Mouse (Mus musculus): ENCODE results near the gene Epb41l4b. TPM values are rescaled to one million over a fixed set of nuclear protein-coding genes. Genes with fewer than 3 reads are reported as not detected.

The Epb41l4b gene
- polyA plus RNA-seq, 1 experiment from 2014 or later = 3.4 TPM

GRCm38 (mm10) chr4:57109543-57109942 lies 33.7 kb downstream of the Epb41l4b start:
- Histone ChIP-seq H3K4me2 (ENCODE audit: low read length) (no peak overlapping the region), H3K4me1 (ENCODE audit: control insufficient read depth, insufficient read depth, low read depth, low read length) (peaks cover 2% of the 10 kb centered on the region; the same call in 1 of the 2 replicates), H3K27ac (ENCODE audit: low read depth, low read length) (no peak overlapping the region), H3K27me3 (replicated peaks; ENCODE audit: control insufficient read depth, insufficient read depth, low read length) (no peaks in the 10 kb centered on the region), H3K4me3 (ENCODE audit: low read length) (no peak overlapping the region), H3K36me3 (ENCODE audit: control insufficient read depth, insufficient read depth, low read length) (no peaks in the 10 kb centered on the region), H3K9me3 (ENCODE audit: control insufficient read depth, low read length) (no peaks in the 10 kb centered on the region), H3K9ac (ENCODE audit: low read depth, low read length) (no peak overlapping the region)
- WGBS = 79% methylated on average over 4 of the region's 4 CpGs
- no peak for ATAC-seq

GRCm38 (mm10) chr4:57105339-57105738 lies 37.9 kb downstream of the Epb41l4b start:
- no peak overlapping the region for H3K4me3 ChIP-seq (ENCODE audit: low read length)
- H3K9ac ChIP-seq (ENCODE audit: low read depth, low read length) = no peak overlapping the region
- H3K9me3 ChIP-seq (ENCODE audit: control insufficient read depth, low read length) = no peaks in the 10 kb centered on the region
- H3K36me3 ChIP-seq (ENCODE audit: control insufficient read depth, insufficient read depth, low read length) = no peaks in the 10 kb centered on the region
- 0 out of 2 replicates have a peak, but pooled peaks have one; percentile 18 for ATAC-seq
- H3K4me2 ChIP-seq (ENCODE audit: low read length) = no peak overlapping the region
- no peaks in the 10 kb centered on the region for H3K27me3 ChIP-seq (replicated peaks; ENCODE audit: control insufficient read depth, insufficient read depth, low read length)
- 63% methylated on average over 6 of the region's 6 CpGs for WGBS
- H3K4me1 ChIP-seq (ENCODE audit: control insufficient read depth, insufficient read depth, low read depth, low read length) = peaks cover 2% of the 10 kb centered on the region; the same call in 1 of the 2 replicates
- H3K27ac ChIP-seq (ENCODE audit: low read depth, low read length) = no peak overlapping the region

DNA sequence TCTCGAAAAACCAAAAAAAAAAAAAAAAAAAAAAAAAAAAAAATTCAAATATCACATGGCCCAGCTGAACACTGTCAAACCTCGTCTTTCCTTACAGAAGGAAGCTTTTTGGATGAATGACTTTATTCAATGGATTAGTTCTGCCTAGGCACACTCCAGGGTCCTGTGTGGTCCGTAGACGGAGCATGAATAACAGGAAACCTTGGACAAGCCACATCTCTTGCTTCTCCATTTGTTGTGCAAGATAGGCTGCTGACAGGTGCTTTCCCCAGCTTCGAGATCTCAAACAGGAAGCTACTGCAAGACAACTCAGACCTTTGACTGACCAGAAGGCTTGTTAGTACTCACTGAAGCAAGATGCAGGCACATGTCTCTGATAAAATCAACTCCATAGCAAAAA lies 39.4 kb downstream of the Epb41l4b start:
- no peak overlapping the region for H3K27ac ChIP-seq (ENCODE audit: low read depth, low read length)
- no peak overlapping the region for H3K4me2 ChIP-seq (ENCODE audit: low read length)
- no peaks in the 10 kb centered on the region for H3K27me3 ChIP-seq (replicated peaks; ENCODE audit: control insufficient read depth, insufficient read depth, low read length)
- no peak for ATAC-seq
- H3K9me3 ChIP-seq (ENCODE audit: control insufficient read depth, low read length) = no peaks in the 10 kb centered on the region
- H3K9ac ChIP-seq (ENCODE audit: low read depth, low read length) = no peak overlapping the region
- no peaks in the 10 kb centered on the region for H3K36me3 ChIP-seq (ENCODE audit: control insufficient read depth, insufficient read depth, low read length)
- 15% methylated on average over 4 of the region's 5 CpGs for WGBS
- no peaks in the 10 kb centered on the region for H3K4me1 ChIP-seq (ENCODE audit: control insufficient read depth, insufficient read depth, low read depth, low read length)
- no peak overlapping the region for H3K4me3 ChIP-seq (ENCODE audit: low read length)

DNA sequence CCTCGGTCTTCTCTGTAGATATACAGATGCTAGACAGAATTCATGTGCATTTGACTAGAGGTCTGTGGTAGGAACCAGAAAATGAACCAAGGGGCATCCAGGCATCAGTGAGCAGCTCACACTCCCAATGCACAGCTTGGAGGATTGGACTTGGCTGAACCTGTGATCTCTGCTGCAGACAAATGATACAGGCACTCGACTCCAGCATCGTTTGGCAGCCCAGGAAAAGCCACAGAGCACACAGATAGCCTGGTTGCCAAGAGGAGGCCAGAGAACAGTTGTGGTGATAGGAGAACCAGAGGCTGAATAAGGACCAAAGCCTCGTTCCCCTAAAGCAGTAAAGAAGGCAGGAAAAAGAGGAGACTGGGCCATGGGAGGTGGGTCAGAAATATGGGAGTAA lies 42.1 kb downstream of the Epb41l4b start:
- Histone ChIP-seq H3K4me1 (ENCODE audit: control insufficient read depth, insufficient read depth, low read depth, low read length) (peaks cover under 1% of the 10 kb centered on the region; the same call in 1 of the 2 replicates), H3K36me3 (ENCODE audit: control insufficient read depth, insufficient read depth, low read length) (no peaks in the 10 kb centered on the region), H3K9me3 (ENCODE audit: control insufficient read depth, low read length) (no peaks in the 10 kb centered on the region), H3K27me3 (replicated peaks; ENCODE audit: control insufficient read depth, insufficient read depth, low read length) (no peaks in the 10 kb centered on the region), H3K4me3 (ENCODE audit: low read length) (no peak overlapping the region), H3K27ac (ENCODE audit: low read depth, low read length) (no peak overlapping the region), H3K9ac (ENCODE audit: low read depth, low read length) (no peak overlapping the region), H3K4me2 (ENCODE audit: low read length) (no peak overlapping the region)
- WGBS = 81% methylated on average over 4 of the region's 4 CpGs
- ATAC-seq = no peak

DNA sequence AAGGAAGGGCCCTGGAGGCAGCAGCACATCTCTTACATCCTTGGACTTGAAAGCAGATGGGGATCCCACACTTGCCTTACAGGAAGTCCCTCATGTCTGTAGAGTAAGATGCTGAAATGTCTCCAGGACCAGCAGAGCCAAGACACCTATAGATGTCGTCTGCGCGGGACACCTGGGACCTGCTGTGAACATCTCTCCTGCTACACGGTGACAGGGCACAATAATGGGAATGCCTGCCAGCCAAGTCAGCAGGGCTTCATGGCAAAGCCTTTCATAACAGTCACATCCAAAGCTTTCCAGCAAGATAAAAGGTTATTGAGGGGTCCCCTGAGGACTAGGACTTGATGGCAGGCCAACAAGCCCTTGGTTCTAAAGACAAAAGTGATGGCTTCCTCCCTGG lies 45.8 kb downstream of the Epb41l4b start:
- H3K4me1 ChIP-seq (ENCODE audit: control insufficient read depth, insufficient read depth, low read depth, low read length) = peaks cover 9% of the 10 kb centered on the region
- no peaks in the 10 kb centered on the region; the same call in 1 of the 2 replicates for H3K36me3 ChIP-seq (ENCODE audit: control insufficient read depth, insufficient read depth, low read length)
- H3K4me2 ChIP-seq (ENCODE audit: low read length) = no peak overlapping the region
- no peak overlapping the region for H3K4me3 ChIP-seq (ENCODE audit: low read length)
- H3K27me3 ChIP-seq (replicated peaks; ENCODE audit: control insufficient read depth, insufficient read depth, low read length) = no peaks in the 10 kb centered on the region
- H3K27ac ChIP-seq (ENCODE audit: low read depth, low read length) = no peak overlapping the region
- WGBS = 87% methylated on average over 4 of the region's 4 CpGs
- H3K9me3 ChIP-seq (ENCODE audit: control insufficient read depth, low read length) = no peaks in the 10 kb centered on the region
- ATAC-seq = no peak
- no peak overlapping the region for H3K9ac ChIP-seq (ENCODE audit: low read depth, low read length)

- no peak overlapping the region for H3K4me2 ChIP-seq (ENCODE audit: low read length)
- ATAC-seq = peak; percentile 53
- peak overlapping the region; percentile 55 for H3K27ac ChIP-seq (ENCODE audit: low read depth, low read length)
- no peak overlapping the region for H3K4me3 ChIP-seq (ENCODE audit: low read length)
- no peaks in the 10 kb centered on the region for H3K9me3 ChIP-seq (ENCODE audit: control insufficient read depth, low read length)
- peaks cover 18% of the 10 kb centered on the region for H3K4me1 ChIP-seq (ENCODE audit: control insufficient read depth, insufficient read depth, low read depth, low read length)
- no peaks in the 10 kb centered on the region for H3K27me3 ChIP-seq (replicated peaks; ENCODE audit: control insufficient read depth, insufficient read depth, low read length)
- no peaks in the 10 kb centered on the region; the same call in 1 of the 2 replicates for H3K36me3 ChIP-seq (ENCODE audit: control insufficient read depth, insufficient read depth, low read length)
- H3K9ac ChIP-seq (ENCODE audit: low read depth, low read length) = no peak overlapping the region
Measured at GRCm38 (mm10) chr4:57095569-57095968, 47.7 kb downstream of the Epb41l4b start.

DNA sequence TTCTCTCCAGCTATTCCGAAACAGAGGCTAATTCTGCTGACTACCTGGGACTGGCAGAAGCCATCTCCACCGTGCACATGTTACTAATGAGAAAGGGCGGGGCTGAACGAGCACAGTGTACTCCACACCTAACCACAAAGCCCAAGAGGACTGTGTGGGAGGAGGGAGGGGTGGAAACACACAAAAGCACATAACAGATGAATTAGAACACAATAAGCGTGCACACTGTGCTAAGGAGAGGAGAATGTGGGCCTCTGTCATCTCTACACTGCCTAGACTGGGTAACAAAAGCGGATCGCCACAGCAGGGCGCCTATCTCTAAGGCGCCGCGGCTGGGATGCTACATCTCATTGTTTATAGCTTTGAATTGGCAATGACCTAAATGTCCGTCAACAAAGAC lies 51.9 kb downstream of the Epb41l4b start:
- Histone ChIP-seq H3K27me3 (replicated peaks; ENCODE audit: control insufficient read depth, insufficient read depth, low read length) (no peaks in the 10 kb centered on the region), H3K36me3 (ENCODE audit: control insufficient read depth, insufficient read depth, low read length) (no peaks in the 10 kb centered on the region; the same call in 1 of the 2 replicates), H3K9me3 (ENCODE audit: control insufficient read depth, low read length) (no peaks in the 10 kb centered on the region), H3K4me3 (ENCODE audit: low read length) (no peak overlapping the region), H3K27ac (ENCODE audit: low read depth, low read length) (peak overlapping the region; percentile 72), H3K4me2 (ENCODE audit: low read length) (peak overlapping the region; percentile 33; the same call in 1 of the 2 replicates), H3K9ac (ENCODE audit: low read depth, low read length) (peak overlapping the region; percentile 39; the same call in 1 of the 2 replicates), H3K4me1 (ENCODE audit: control insufficient read depth, insufficient read depth, low read depth, low read length) (peaks cover 18% of the 10 kb centered on the region)
- peak; percentile 91 for ATAC-seq
- 11% methylated on average over 12 of the region's 12 CpGs for WGBS

DNA sequence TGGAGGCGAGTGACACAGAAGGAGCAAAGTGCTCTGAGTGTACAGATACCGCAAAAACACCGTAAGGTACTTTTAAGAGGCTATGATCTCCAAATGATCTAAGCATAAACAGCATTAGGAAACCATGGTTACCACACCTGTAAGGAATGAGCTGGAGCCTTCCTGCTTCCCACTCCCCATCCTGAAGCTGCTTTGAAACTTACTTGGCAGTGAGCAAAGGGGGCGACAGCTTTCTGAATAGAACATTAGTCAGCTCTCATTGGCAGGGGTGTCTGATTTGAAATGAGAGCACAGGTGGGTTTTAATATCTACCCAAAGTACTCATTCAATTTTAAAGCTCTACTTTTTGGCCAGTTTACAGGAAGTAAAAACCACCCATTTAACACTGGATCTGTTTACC lies 54.9 kb downstream of the Epb41l4b start:
- Histone ChIP-seq H3K9me3 (ENCODE audit: control insufficient read depth, low read length) (no peaks in the 10 kb centered on the region), H3K4me1 (ENCODE audit: control insufficient read depth, insufficient read depth, low read depth, low read length) (peaks cover 10% of the 10 kb centered on the region), H3K27me3 (replicated peaks; ENCODE audit: control insufficient read depth, insufficient read depth, low read length) (no peaks in the 10 kb centered on the region), H3K9ac (ENCODE audit: low read depth, low read length) (no peak overlapping the region), H3K4me3 (ENCODE audit: low read length) (no peak overlapping the region), H3K27ac (ENCODE audit: low read depth, low read length) (no peak overlapping the region), H3K36me3 (ENCODE audit: control insufficient read depth, insufficient read depth, low read length) (no peaks in the 10 kb centered on the region), H3K4me2 (ENCODE audit: low read length) (no peak overlapping the region)
- no peak for ATAC-seq
- whole genome bisulfite sequencing = 71% methylated on average over 4 of the region's 4 CpGs

DNA sequence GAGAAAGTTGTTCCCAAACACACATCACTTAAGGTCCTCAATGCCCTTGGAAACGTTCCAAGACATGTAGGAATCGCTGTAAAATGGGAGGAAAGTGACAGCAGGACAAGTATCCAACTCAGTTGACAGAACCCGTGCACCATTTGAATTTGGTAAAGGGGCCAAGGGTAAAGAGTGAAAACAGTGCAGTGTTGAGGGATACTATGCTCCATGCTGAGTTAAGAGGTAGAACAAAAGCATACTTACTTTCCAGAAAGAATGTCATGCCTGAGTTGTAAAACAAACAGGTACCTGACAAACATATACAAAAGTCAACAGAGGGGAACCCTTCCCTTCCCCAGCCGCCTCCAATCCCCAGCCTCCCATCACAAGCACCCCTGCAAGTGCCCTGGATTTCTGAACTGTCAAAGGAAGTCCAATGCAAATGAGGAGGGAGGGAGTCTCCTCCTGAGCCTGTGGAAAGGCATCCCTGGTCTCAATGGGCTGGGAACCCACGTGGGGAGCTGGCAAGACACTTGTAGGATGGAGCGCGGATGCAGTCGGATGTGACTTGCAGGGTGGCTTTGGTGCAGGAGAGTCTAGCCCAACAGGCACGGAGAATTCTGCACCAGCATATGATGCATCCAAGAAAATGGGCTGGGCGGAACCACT lies 57.4 kb downstream of the Epb41l4b start:
- Histone ChIP-seq H3K4me1 (ENCODE audit: control insufficient read depth, insufficient read depth, low read depth, low read length) (no peaks in the 10 kb centered on the region; the same call in 1 of the 2 replicates), H3K9ac (ENCODE audit: low read depth, low read length) (no peak overlapping the region), H3K36me3 (ENCODE audit: control insufficient read depth, insufficient read depth, low read length) (no peaks in the 10 kb centered on the region), H3K27ac (ENCODE audit: low read depth, low read length) (no peak overlapping the region), H3K9me3 (ENCODE audit: control insufficient read depth, low read length) (no peaks in the 10 kb centered on the region), H3K27me3 (replicated peaks; ENCODE audit: control insufficient read depth, insufficient read depth, low read length) (no peaks in the 10 kb centered on the region), H3K4me3 (ENCODE audit: low read length) (no peak overlapping the region), H3K4me2 (ENCODE audit: low read length) (no peak overlapping the region)
- 47% methylated on average over 10 of the region's 10 CpGs for WGBS
- no peak for ATAC-seq
